Mouse (Mus musculus) macrophage (primary cell): ENCODE measurements around the gene Ccdc163. TPM values are rescaled to one million over a fixed set of nuclear protein-coding genes. Genes with fewer than 3 reads are reported as not detected.
A peak's percentile ranks its signal among the peaks of the same experiment; 100 is the strongest.

Experiments used
- H3K27ac ChIP-seq: fragments of 350-480 bp; formaldehyde crosslinking; 2 replicates; pipeline ENCODE4 v1.9.0; 2021
- H3K36me3 ChIP-seq: fragments of 350-480 bp; formaldehyde crosslinking; 2 replicates; pipeline ENCODE4 v1.9.0; 2021; ENCODE audit errors: inconsistent target
- H3K4me3 ChIP-seq: fragments of 350-480 bp; formaldehyde crosslinking; 2 replicates; pipeline ENCODE4 v1.9.0; 2021; ENCODE audit errors: inconsistent target
- H3K79me2 ChIP-seq: fragments of 350-480 bp; formaldehyde crosslinking; 2 replicates; pipeline ENCODE4 v1.9.0; 2021; ENCODE audit errors: inconsistent target
- WGBS: methylation state at CpG from one replicate; pipeline ENCODE4 v1.1.7; 2026; ENCODE audit warnings: inconsistent platforms; ENCODE audit not compliant: missing documents; 5-methylcytosine and 5-hydroxymethylcytosine counted together
- polyA plus RNA-seq: library from polyadenylated mRNA; stranded (reverse); fragments of 250-400 nt; gene quantifications from 3 replicates; pipeline ENCODE4 v1.2.4, GENCODE M21; 2018; ENCODE audit warnings: inconsistent platforms

The Ccdc163 gene
- polyA plus RNA-seq, 1 experiment from 2014 or later, result 10.8 TPM

- under 1% methylated on average over 32 of the region's 34 CpGs for WGBS
- Histone ChIP-seq H3K79me2 (no peaks in the 10 kb centered on the region; the same call in 1 of the 2 replicates), H3K27ac (peak within 1 kb of the TSS; percentile 36), H3K36me3 (no peaks in the 10 kb centered on the region), H3K4me3 (peak within 1 kb of the TSS; percentile 56)
Measured at GRCm38 (mm10) chr4:116720343-116721097, 12.2 kb downstream of the Ccdc163 start, which contains the start of gene Tesk2. TSS of gene Tesk2 (plus strand) at chr4:116720948.

GRCm38 (mm10) chr4:116721098-116721628 is 12.9 kb downstream of the Ccdc163 start:
- no peaks in the 10 kb centered on the region; the same call in 1 of the 2 replicates for H3K79me2 ChIP-seq
- H3K4me3 ChIP-seq, result peak overlapping the region; percentile 56
- WGBS, result 2% methylated on average over 29 of the region's 29 CpGs
- H3K36me3 ChIP-seq, result no peaks in the 10 kb centered on the region
- H3K27ac ChIP-seq, result no peak overlapping the region

GRCm38 (mm10) chr4:116722230-116722629 is 13.9 kb downstream of the Ccdc163 start:
- Histone ChIP-seq H3K36me3 (no peaks in the 10 kb centered on the region), H3K27ac (no peak overlapping the region), H3K79me2 (no peaks in the 10 kb centered on the region; the same call in 1 of the 2 replicates), H3K4me3 (no peak overlapping the region)
- WGBS, result 81% methylated on average over 6 of the region's 7 CpGs

- no peak overlapping the region for H3K27ac ChIP-seq
- 84% methylated on average over 4 of the region's 5 CpGs for WGBS
- no peaks in the 10 kb centered on the region; the same call in 1 of the 2 replicates for H3K79me2 ChIP-seq
- no peaks in the 10 kb centered on the region for H3K36me3 ChIP-seq
- H3K4me3 ChIP-seq, result no peak overlapping the region
Measured at GRCm38 (mm10) chr4:116725444-116725843, 17.1 kb downstream of the Ccdc163 start.

- H3K4me3 ChIP-seq, result no peak overlapping the region
- WGBS, result 97% methylated on average over 3 of the region's 3 CpGs
- no peaks in the 10 kb centered on the region; the same call in 1 of the 2 replicates for H3K79me2 ChIP-seq
- H3K36me3 ChIP-seq, result no peaks in the 10 kb centered on the region
- H3K27ac ChIP-seq, result no peak overlapping the region
Measured at GRCm38 (mm10) chr4:116727401-116727800, 19.1 kb downstream of the Ccdc163 start.

GRCm38 (mm10) chr4:116729532-116729931 is 21.2 kb downstream of the Ccdc163 start:
- Histone ChIP-seq H3K79me2 (no peaks in the 10 kb centered on the region), H3K4me3 (no peak overlapping the region), H3K36me3 (no peaks in the 10 kb centered on the region), H3K27ac (no peak overlapping the region)
- WGBS, result 98% methylated on average over 3 of the region's 3 CpGs

GRCm38 (mm10) chr4:116731077-116731476 is 22.8 kb downstream of the Ccdc163 start:
- no peak overlapping the region for H3K27ac ChIP-seq
- no peaks in the 10 kb centered on the region for H3K36me3 ChIP-seq
- 84% methylated on average over 9 of the region's 9 CpGs for WGBS
- H3K79me2 ChIP-seq, result no peaks in the 10 kb centered on the region
- H3K4me3 ChIP-seq, result no peak overlapping the region

GRCm38 (mm10) chr4:116732355-116732754 is 24.0 kb downstream of the Ccdc163 start:
- Histone ChIP-seq H3K36me3 (no peaks in the 10 kb centered on the region), H3K4me3 (no peak overlapping the region), H3K79me2 (no peaks in the 10 kb centered on the region), H3K27ac (no peak overlapping the region)
- WGBS, result 79% methylated on average over 5 of the region's 5 CpGs

GRCm38 (mm10) chr4:116734996-116735395 is 26.7 kb downstream of the Ccdc163 start:
- H3K4me3 ChIP-seq, result no peak overlapping the region
- H3K27ac ChIP-seq, result no peak overlapping the region
- H3K79me2 ChIP-seq, result no peaks in the 10 kb centered on the region
- H3K36me3 ChIP-seq, result no peaks in the 10 kb centered on the region
- WGBS, result 94% methylated on average over 2 of the region's 2 CpGs

- H3K27ac ChIP-seq, result no peak overlapping the region
- H3K36me3 ChIP-seq, result no peaks in the 10 kb centered on the region
- no peak overlapping the region for H3K4me3 ChIP-seq
- WGBS, result 91% methylated on average over 8 of the region's 9 CpGs
- no peaks in the 10 kb centered on the region for H3K79me2 ChIP-seq
Measured at GRCm38 (mm10) chr4:116738972-116739751, 30.9 kb downstream of the Ccdc163 start.

GRCm38 (mm10) chr4:116749750-116750149 is 41.4 kb downstream of the Ccdc163 start:
- H3K36me3 ChIP-seq, result no peaks in the 10 kb centered on the region
- no peak overlapping the region for H3K4me3 ChIP-seq
- 85% methylated on average over 2 of the region's 2 CpGs for WGBS
- H3K79me2 ChIP-seq, result no peaks in the 10 kb centered on the region
- no peak overlapping the region for H3K27ac ChIP-seq

GRCm38 (mm10) chr4:116761914-116762313 is 53.6 kb downstream of the Ccdc163 start:
- Histone ChIP-seq H3K36me3 (no peaks in the 10 kb centered on the region), H3K4me3 (no peak overlapping the region), H3K27ac (no peak overlapping the region), H3K79me2 (no peaks in the 10 kb centered on the region)
- 67% methylated on average over 2 of the region's 2 CpGs for WGBS

- Histone ChIP-seq H3K27ac (no peak overlapping the region), H3K79me2 (no peaks in the 10 kb centered on the region), H3K4me3 (no peak overlapping the region), H3K36me3 (no peaks in the 10 kb centered on the region)
- 98% methylated on average over 5 of the region's 5 CpGs for WGBS
Measured at GRCm38 (mm10) chr4:116764001-116764400, 55.7 kb downstream of the Ccdc163 start.

- Histone ChIP-seq H3K27ac (no peak overlapping the region), H3K36me3 (no peaks in the 10 kb centered on the region), H3K4me3 (no peak overlapping the region), H3K79me2 (no peaks in the 10 kb centered on the region)
- 38% methylated on average over 5 of the region's 5 CpGs for WGBS
Measured at GRCm38 (mm10) chr4:116768510-116768909, 60.2 kb downstream of the Ccdc163 start.

GRCm38 (mm10) chr4:116769060-116769459 is 60.8 kb downstream of the Ccdc163 start:
- H3K79me2 ChIP-seq, result no peaks in the 10 kb centered on the region
- no peaks in the 10 kb centered on the region for H3K36me3 ChIP-seq
- no peak overlapping the region for H3K4me3 ChIP-seq
- no peak overlapping the region for H3K27ac ChIP-seq
